Mouse (Mus musculus) lung, postnatal 36 days (tissue): Measurements from ENCODE around the gene Lrrc1.
A peak's percentile ranks its signal among the peaks of the same experiment; 100 is the strongest.

Experiments used
- DNase-seq: peaks from one replicate; pipeline ENCODE4 v3.0.0; 2022; ENCODE audit warnings: mixed read lengths

The Lrrc1 gene

DNA sequence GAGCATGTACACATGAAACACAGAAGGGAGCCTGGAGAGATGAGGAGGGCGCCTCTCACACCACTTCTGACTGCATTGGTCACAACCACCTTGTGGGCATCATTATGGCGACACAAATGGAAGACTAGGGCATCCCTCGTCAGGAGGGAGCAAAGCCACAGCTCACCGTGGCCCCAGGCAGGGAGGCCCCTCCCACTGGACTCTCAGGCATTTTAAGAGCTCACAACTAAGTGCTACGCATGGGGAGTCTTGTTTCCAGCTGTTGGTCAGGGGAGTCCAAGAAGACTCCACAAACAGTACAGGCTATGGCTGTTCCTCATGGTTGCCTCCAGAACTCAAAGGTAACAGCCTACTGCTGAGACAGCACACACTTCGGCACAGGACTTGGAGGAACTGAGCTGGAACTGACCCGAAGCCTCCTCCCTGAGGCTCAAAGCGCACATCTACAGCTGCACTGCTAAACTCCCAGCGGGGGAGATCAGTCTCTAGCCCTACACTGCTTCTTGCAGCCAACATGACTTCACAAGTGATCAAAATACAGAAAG is 83.2 kb downstream of the Lrrc1 start:
- no peak for DNase-seq

DNA sequence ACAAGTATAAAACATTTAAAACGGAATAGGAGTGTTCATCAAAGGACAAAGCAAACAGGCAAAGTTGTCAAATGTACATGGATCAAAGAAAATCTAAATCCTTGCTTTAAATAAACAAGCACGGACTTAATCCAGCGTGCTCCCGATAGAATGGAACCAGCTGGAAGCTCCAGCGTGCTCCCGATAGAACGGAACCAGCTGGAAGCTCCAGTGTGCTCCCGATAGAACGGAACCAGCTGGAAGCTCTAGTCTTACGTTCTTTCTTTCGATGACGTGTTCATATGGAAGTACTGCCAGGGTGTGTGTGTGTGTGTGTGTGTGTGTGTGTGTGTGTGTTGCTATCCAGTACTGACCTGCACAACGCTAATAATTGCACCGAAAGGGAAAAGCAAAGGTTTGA is 84.3 kb downstream of the Lrrc1 start:
- DNase-seq = no peak

DNA sequence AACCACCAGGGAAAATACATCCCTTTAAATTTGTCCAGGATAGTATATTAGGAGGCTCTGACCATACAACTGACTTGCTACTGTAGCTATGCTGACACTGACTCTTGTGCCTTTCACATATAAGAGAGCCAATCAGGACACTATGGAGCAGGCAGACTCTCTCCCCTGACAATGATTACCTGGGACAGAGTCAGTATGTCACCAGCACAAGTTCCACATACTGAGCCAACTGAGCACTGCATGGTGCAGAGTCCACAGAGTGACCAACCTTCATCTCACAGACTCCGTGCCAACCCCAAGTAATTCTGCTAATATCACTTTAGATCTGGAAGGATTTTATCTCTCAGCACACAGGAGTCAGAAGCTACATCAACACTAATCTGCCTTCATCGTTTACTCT is 85.3 kb downstream of the Lrrc1 start:
- no peak for DNase-seq

DNA sequence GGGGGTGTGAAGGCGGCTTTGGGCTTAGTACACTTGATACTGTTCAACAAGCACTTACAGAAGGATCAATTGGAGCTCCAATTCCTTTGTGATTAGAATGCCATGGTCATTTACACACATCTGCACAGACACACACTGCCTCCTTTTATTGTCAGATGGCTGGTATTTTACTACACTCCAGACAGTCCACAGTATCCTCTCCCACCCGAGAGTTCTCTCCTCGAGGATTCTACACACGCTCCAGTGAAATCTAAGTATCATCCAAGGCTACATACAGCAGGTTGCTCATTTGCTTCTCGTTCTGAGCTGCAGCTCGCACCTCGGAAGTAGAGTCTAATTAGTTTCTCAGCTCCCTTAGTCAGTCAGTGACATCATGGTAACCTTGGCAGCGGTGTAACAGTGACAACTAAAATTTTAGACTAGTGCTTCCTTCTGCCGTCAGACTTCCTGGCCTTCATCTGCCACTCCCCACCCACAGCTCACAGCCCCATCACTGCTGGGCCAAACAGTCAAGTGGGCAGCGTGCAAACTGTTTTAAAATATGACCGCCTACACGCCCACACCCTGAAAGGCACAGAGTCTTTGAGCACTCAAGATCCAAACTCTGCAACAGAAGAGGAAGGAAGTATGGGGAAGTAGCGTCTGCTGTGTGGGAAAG is 88.4 kb downstream of the Lrrc1 start:
- DNase-seq = peak; percentile 27

DNA sequence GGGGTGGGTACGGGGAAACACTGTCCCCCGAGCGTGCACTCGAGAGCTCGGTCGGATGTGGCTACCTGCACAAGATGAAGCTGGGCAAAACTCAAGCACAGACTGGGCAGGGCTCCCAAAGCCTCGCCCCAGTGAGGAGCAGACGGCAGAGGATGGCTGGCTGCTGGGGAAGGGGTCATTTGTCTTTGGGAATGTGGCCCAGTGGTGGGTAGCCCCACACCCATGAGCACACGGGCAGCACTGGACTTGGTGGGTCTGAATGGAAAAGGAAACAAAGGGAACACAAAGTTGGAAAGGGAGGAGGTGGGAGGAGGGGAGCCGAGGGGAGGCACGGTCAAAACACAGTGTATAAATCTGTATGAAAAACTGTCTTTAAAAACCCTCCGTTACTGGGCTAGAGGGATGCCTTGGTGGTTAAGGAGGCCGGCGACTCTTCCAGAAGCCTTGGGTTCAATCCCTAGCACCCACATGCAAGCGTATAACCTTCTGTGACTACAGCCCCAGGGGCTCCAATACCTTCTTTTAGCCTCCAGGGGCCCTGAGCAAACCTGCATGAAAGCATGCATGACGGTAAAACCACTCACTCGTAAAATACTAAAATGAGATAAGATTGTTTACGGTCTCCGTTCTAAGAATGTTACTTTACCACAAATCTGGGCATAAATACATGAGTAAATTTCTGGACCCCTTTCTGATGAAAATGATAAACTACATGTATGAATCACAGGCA is 89.1 kb downstream of the Lrrc1 start:
- no peak for DNase-seq

DNA sequence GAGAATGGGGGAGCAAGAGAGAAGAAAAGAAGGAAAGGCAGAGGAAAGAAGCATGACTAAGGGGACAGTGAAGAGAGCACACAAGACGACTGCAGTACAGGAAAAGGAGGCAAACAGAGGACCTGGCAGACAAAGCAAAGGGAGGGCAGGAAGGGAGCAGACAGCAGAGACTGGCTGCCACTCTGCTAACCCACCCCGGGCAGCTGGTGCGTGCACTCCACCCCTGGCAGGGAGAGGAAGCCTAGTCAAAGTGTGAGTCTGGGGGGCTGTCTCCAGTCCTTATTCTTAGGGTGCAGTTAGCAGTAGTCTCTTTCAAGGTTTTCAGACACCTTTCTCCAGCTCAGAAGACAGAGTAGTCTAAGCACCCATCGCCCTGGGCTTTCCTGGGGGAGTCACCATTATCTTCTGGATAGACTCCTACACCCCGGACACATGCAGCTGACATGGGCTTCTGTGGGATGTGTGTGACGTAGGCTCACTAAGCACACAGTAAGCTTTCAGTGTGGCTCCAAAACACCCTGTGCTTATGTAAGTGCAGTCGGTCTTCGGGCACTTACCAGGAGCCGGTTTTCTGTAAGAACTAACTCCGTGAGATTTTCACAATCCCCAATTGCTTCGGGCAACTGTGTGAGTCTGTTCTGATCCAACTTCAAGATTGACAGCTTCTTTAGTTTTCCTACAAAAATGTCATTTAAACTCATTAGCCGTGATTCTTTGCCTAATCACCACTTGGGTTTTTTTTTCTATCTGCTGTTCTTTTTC is 92.4 kb downstream of the Lrrc1 start:
- DNase-seq = no peak

DNA sequence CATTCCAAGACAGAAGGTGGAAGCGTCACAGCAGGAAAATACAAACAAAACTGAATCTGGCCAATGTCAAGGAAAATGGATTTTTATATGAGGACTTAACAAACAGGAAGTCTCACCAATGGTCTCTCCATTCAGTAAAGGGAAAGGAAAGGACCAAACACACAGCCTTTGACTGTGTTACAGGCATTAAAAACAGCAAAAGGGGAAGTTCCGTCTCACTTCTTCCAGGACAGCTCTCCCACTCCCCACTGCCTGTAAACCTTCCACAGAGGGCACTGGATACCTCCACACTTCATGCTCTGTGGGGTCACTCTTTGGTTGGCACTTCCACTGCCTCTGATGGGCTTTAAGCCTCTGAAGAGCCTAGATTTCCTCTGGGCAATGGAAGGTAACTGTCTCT is 94.2 kb downstream of the Lrrc1 start:
- no peak for DNase-seq

DNA sequence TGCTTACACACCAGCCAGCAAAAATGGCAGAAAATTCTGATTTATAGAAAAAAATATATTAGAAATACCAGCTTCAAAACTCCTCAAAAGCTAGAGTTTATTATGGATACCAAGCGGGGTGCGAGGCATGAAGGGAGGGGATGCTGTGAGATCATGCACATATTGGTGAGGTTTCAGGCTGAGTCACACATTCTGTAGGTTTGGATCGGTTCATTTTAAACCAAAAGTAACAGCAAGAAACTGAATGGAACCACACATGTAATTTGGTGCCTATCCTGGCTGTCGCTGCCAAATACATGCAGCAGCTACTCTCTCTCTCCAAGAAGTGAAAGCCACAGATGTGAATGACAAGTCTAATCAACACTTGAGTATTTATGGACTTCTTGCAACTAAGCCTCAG is 99.8 kb downstream of the Lrrc1 start:
- no peak for DNase-seq

DNA sequence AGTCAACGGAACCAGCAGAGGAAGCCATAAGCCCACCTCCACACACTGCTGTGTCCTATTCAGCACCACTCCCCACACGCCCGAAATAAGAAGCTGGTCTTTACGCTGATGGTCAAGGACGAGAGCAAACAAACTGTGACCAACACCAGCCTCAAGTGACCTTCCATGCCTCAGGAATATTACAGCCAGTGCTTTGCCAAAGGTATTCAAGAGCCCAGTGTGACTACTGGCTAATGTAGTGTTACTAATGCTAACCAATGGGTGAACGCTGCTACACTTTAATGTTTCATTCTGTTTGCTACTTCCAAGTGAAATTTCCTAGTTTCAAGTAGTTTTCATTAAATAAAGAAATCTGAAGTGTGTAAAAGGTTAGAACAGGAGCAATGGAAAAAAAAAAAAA is 105.3 kb downstream of the Lrrc1 start:
- peak; percentile 52 for DNase-seq

DNA sequence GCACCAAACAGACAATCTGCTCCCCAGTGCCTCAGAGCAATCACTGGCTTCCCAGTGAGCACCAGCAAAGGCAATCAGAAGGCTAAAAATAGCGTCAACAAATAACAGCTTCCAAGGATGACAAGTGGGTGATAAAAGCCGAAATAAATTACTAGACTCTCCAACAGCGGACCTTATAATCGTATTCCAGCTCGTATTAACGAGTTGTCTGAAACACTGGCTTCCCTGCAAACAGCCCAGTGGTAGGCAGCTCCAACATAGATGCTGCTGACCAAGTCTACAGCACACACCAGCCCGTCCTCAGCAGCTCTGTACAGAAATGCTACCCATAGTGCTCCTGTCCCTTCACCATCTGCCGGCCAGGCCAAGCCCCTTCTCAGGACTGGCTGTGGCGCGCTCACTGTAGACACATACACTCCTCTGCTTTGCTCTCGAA is 105.8 kb downstream of the Lrrc1 start:
- DNase-seq = no peak

DNA sequence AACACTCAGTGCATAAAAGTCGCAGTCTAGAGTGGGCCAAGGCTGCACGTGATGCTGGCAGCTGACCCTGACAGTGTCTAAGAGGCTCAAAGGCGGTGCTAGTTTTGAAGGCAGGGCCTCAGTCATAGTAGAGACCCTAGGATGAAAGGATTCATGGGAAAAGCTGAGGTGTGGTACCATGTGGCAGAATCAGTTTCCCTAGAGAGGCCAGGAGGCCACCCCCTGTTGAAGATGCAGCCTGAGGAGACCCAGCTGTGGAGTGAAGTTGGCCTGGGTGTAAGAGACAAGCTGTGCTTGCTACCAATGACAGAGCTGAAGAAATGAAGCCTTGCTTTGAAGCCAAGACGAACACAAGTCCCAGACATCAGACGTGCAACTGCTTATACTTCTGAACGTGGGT is 107.5 kb downstream of the Lrrc1 start:
- DNase-seq = no peak

DNA sequence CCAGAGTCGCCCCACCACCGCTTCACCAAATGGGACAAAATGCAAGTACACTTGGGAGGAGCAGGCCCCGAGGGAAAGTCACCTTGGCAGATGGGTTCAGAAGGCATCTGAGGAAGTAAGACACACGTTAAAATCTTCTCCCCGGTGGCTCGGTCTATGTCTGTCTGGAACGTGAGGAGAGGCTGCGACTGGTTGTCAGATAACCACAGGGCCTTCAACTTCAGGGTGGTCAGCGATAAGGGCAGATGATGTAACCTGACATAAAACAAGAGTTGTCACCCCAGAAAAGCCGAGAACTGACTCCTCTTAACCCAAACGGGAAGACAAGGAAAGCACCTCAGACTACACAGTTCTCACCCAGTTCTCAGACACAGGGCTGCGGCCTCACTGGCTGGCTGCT is 109.7 kb downstream of the Lrrc1 start:
- no peak for DNase-seq

DNA sequence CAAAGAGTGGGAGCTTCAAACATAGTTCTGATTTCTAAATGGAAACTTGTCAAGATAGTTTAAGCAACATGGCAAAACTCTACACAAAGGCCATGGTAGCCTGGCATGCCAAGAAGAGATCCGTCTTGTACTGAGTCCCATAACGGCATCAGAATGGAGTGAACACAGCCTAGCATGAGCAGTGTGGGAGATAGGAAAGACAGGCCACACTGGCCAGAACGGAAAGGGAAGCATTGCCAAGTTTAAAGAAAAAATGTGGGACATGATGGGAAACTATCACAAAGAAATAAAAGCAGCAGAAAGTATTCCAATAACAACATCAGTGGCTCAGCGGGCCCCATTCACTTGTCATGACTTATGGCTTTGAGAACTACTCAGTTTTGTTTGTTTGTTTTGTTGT is 111.2 kb downstream of the Lrrc1 start:
- no peak for DNase-seq

DNA sequence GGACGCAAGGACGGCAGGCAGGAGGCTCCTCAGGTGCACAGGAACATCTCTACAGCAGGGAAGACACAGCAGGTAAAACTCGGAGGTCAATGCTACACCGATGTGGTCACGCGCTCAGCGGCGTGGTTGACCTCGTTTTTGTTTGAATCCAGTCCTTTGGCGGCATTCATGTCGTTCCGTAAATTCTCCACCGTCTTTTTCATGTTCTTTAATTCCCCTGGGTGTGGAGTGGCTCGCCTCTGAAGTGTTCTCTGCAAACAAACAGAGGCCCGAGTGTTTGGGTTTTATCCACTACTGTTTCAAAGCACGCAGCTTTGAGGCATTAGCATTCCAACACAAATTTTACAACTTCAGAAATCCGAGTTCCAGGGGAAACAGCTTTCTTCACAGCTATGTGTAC is 112.6 kb downstream of the Lrrc1 start:
- peak; percentile 56 for DNase-seq

DNA sequence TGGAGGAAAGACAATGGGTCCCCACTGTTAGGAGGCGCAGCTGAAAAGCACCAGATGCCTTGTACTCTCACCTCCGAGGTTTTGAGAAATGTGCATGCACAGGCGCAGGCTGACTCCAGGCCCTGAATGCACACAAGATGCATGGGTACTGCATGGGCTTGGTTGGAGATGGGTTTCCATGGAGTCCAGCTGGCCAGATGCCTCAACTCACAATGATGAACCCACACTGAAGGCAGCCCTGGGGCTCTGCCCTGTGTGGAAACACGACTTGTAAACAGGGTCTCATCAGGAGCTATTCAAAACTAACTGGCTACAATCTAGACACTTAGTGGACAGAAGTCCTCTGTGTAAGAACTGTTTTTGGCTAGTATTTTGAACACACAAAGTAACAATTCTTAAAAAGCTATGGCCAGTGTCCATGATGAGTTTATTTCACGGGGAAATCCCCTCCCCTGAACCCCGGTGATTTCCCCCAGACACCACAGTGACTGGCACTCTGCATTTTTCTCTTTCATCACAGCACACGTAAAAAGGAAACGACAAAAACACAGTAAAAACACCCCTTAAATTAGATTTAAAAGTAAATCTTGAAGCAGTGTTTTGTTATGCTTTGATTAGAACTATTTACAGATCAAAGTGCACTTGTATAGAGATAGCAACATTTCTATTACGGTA is 114.1 kb downstream of the Lrrc1 start:
- no peak for DNase-seq

DNA sequence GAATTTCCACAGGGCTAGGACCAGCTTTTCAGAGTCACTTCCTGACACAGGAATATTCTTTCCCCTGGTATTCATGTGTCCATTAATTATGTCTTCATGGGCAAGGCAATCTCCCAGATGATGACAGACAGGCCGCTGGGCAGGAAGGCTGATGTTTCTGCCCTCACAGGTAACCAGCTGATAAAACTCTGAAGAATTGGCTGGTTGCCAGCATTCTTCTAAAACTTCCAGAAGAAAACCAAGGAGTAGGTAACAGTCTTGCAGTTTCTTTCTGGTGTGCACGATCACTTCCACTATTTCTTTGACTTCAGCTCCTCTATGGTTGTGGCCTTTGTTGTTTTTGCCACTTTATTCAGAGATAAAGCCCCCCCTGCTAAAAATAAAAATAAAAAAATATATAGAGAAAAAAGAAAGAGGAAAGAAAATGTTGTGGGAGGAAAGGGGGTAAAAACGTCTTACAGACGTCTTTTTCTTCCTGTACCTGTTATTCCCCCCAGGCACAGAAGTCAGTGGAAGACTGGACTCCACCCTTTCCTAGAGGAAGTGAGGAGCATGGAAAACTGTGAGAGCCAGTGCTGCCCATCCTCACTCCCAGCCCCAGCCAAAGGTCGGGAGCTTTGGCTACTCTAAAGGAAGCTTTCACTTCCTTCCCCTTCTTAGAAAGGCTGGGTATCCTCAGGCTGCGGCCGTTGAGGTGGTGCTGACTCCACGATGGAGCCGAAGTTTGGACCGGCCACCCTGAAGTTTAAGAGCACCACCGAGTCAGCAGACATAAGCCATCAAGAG is 115.2 kb downstream of the Lrrc1 start:
- DNase-seq = peak; percentile 54

DNA sequence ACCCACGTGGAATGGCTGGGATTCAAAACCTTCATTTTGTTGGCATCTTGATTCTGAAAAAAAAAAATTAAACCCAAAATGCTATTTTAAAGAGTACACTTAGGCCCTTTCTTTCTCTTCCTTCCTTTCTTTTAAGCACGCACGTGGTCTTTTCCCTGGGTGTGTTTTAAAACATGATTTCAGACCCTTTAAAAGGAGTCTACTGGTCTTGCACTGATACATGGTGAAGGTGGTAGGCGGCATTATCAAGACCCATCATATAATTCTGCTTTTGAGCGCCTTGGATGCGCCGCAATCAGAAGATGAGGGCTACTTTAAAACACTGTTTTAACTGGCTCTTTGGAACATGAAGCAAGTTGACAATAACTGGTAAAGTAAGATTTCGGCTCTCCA is 115.9 kb downstream of the Lrrc1 start:
- DNase-seq = no peak

DNA sequence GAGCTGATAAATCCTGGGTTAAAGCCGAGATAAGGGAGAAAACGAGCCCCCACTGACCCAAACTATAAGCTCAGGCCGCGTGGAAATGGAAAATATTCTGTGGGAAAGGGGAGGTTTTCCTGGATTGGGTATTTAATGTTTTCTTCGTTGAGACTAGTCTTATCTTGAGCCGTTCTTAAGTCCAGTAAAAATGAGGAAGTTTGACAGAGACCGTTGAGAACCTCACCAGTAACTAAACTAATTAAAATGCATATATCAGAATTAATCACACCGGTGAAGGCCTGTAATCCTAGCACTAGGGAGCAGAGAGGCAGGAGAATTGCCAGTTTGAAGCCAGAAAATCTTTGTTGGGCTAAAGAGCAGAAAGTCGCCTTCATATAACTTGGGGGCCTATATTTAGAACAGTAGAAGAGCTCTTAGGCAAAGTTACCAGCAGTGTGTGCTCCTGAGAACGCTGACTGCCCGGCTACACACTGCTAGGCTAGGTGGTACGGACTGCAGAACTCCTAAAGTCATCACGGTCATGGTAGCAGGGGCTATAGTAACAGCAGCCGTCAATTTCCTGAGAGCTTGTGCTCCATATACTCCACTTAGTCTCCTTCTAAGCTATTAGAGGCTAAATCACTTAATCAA is 116.4 kb downstream of the Lrrc1 start:
- no peak for DNase-seq

DNA sequence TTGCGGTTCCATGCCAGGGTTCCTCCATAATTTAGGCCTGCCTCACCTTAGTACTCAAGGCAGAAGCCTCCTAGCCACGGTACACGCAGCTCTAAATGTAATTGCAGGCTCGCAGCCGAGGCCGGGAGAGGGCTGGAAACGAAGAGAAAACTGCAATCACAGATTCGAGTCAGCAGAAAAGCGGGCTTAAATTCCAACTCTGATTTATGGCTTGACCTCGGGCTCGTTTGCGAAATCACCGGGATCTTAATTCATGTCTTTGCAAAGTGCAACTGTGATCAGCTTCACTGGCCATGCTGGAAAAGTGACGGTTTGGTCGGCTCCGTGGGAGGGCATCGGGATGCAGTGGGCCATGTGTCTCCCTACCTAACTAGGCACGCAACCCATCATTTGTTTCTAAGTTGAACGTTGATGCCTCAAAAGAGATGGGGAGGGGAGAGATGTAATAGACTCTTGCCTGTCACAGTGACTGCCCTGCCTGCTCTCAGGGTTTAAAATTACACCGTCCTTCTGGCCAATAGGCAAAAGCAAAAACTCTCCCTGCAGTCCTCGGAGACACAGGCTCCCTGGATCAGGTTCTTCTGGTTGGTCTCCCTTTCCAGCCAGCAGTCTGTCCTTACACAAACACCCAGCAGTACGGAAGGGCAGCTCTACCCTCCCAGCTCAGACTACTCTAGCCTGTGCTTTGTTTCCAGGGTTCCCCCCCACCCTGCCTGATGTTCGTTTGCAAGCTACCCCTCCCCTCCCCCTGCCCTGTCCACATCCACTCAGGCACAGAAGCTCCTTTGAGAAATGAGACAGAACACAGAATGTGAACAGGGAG is 117.2 kb downstream of the Lrrc1 start:
- peak; percentile 60 for DNase-seq

DNA sequence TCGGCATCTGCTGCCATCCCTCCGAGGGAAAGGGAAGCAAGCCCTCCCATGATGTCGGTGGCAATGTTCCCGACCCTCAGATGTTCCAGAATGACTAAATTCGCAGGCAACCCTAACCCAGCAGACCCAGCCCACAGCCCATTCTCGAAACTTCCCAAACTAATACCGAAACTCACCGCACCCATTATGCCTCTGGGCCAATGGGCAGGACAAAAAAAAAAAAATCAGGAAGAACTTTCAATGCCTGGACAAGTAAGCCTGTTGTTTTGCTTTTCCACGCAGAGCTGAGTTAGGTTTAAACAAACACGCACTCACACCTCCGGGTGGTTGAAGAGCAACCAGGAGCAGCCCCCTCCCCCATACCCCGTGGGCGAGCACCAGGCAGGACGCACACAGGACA is 118.6 kb downstream of the Lrrc1 start:
- no peak for DNase-seq

DNA sequence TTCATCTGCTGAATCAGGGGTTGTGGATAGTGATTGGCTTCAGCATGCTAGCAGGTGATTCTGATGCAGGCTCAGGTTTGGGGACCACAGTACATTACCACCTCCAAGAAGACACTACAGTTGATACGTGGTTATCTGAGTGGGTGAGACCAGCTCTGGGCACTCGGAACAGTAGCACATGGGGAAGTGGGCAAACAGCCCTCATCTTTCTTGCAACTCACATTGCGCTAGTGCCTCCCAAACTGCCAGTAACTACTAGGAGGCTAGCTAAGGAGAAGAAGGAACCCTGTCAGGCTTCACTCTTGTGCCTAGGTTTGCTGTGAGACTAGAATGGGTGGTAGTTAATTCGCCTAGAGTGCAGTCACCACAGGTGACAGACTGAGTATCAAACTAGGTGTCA is 119.1 kb downstream of the Lrrc1 start:
- no peak for DNase-seq
